Mouse (Mus musculus): Measurements from ENCODE around the gene Rpusd1. TPM values are rescaled to one million over a fixed set of nuclear protein-coding genes. Genes with fewer than 3 reads are reported as not detected.
A peak's percentile ranks its signal among the peaks of the same experiment; 100 is the strongest.

The Rpusd1 gene
- polyA plus RNA-seq, 1 experiment: 17.0 TPM

GRCm38 (mm10) chr17:25696263-25696662 is 31.2 kb upstream of the Rpusd1 start:
- no peak overlapping the region for H3K4me3 ChIP-seq (ENCODE audit: low read depth, low read length)
- H3K27ac ChIP-seq (ENCODE audit: insufficient read depth, low read length): no peak overlapping the region
- no peak overlapping the region for H3K9ac ChIP-seq (ENCODE audit: low read depth, poor library complexity, severe bottlenecking)
- no peak for TF ChIP-seq CTCF (IDR thresholded peaks at IDR 0.05; ENCODE audit: low read depth, low read length)
- TF ChIP-seq EP300 (IDR thresholded peaks at IDR 0.05; ENCODE audit: insufficient read depth, low read depth, low read length): no peak
- no peak for TF ChIP-seq POLR2A (IDR thresholded peaks at IDR 0.05; ENCODE audit: insufficient read depth, low read length)
- H3K4me1 ChIP-seq (ENCODE audit: control insufficient read depth, insufficient read depth, low read length): no peaks in the 10 kb centered on the region
- H3K9me3 ChIP-seq (replicated peaks; ENCODE audit: control insufficient read depth, insufficient read depth, low read length, poor library complexity, severe bottlenecking): no peaks in the 10 kb centered on the region
- H3K36me3 ChIP-seq (ENCODE audit: control insufficient read depth, insufficient read depth, low read length, poor library complexity, severe bottlenecking): no peaks in the 10 kb centered on the region
- H3K27me3 ChIP-seq (ENCODE audit: control insufficient read depth, insufficient read depth, low read length, poor library complexity, severe bottlenecking): no peaks in the 10 kb centered on the region

DNA sequence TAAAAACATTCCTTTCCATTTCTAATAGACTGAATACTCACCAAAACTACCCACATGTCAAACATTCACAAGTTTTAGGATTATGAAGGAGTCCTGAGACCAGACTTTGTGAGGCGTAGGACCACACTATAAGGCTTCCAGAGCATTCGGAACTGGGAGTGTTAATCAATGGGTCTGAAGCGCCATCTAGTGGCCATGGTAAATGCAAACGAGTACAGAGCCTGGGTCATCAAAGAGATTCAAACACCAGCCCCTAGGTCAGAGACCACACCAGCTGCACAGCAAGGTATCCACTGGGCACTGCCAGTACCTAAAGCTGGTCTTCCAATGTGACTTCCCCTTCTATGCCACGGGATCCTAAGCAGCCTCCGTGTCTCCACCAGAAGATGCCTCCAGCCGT is 29.0 kb upstream of the Rpusd1 start:
- no peaks in the 10 kb centered on the region for H3K27me3 ChIP-seq (ENCODE audit: control insufficient read depth, insufficient read depth, low read length, poor library complexity, severe bottlenecking)
- no peaks in the 10 kb centered on the region for H3K9me3 ChIP-seq (replicated peaks; ENCODE audit: control insufficient read depth, insufficient read depth, low read length, poor library complexity, severe bottlenecking)
- no peaks in the 10 kb centered on the region for H3K4me1 ChIP-seq (ENCODE audit: control insufficient read depth, insufficient read depth, low read length)
- TF ChIP-seq EP300 (IDR thresholded peaks at IDR 0.05; ENCODE audit: insufficient read depth, low read depth, low read length) (no peak), CTCF (IDR thresholded peaks at IDR 0.05; ENCODE audit: low read depth, low read length) (peak; percentile 53), POLR2A (IDR thresholded peaks at IDR 0.05; ENCODE audit: insufficient read depth, low read length) (no peak)
- no peak overlapping the region for H3K9ac ChIP-seq (ENCODE audit: low read depth, poor library complexity, severe bottlenecking)
- no peak overlapping the region for H3K4me3 ChIP-seq (ENCODE audit: low read depth, low read length)
- no peak overlapping the region for H3K27ac ChIP-seq (ENCODE audit: insufficient read depth, low read length)
- H3K36me3 ChIP-seq (ENCODE audit: control insufficient read depth, insufficient read depth, low read length, poor library complexity, severe bottlenecking): no peaks in the 10 kb centered on the region

DNA sequence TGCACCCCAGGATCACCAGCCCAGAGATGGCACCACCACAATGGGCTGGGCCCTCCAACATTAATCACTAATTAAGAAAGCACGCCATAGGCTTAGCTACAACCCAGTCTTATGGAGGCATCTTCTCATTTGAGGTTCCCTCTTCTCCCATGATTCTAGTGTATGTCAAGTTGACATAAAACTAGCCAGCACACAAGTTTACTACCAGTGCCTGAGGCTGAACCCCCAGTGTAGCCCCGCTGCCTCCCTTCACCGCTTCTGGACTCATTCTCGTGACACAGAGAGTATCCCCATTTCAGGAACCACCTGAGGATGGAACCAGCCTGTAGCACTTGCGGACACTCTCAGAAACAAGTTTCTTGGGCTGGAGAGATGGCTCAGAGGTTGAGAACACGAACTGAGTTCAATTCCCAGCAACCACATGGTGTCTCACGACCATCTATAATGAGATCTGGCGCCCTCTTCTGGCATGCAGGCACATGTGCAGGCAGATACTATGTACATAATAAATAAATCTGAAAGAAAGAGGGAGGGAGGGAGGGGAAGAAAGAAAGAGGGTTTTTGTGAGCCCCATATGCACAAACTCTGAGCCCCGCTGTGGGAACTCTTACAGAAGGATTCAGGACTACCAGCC is 26.5 kb upstream of the Rpusd1 start:
- no peak overlapping the region for H3K27ac ChIP-seq (ENCODE audit: insufficient read depth, low read length)
- H3K4me3 ChIP-seq (ENCODE audit: low read depth, low read length): no peak overlapping the region
- no peaks in the 10 kb centered on the region for H3K36me3 ChIP-seq (ENCODE audit: control insufficient read depth, insufficient read depth, low read length, poor library complexity, severe bottlenecking)
- H3K4me1 ChIP-seq (ENCODE audit: control insufficient read depth, insufficient read depth, low read length): no peaks in the 10 kb centered on the region
- no peak overlapping the region for H3K9ac ChIP-seq (ENCODE audit: low read depth, poor library complexity, severe bottlenecking)
- H3K27me3 ChIP-seq (ENCODE audit: control insufficient read depth, insufficient read depth, low read length, poor library complexity, severe bottlenecking): no peaks in the 10 kb centered on the region
- TF ChIP-seq CTCF (IDR thresholded peaks at IDR 0.05; ENCODE audit: low read depth, low read length): peak; percentile 76
- no peak for TF ChIP-seq EP300 (IDR thresholded peaks at IDR 0.05; ENCODE audit: insufficient read depth, low read depth, low read length)
- no peaks in the 10 kb centered on the region for H3K9me3 ChIP-seq (replicated peaks; ENCODE audit: control insufficient read depth, insufficient read depth, low read length, poor library complexity, severe bottlenecking)

DNA sequence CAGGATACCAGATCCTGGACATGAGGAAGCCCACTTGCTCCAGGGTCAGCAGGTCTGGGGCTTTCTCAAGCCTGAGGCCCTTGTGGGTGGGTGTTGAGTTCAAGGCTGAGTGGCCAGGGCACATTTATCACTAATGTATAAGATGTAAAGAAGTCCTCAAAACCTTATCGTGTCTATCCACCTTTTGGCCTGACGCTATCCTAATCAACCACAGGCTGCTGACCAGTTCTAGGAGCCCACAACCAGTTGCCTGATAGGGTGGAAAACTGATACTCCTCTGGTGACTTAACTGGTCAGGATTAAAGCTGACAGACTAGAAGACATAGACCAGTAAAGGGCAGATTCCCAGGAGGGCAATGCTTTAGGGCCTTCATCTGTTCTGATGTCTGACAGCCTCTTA is 17.5 kb upstream of the Rpusd1 start:
- H3K27ac ChIP-seq (ENCODE audit: insufficient read depth, low read length): no peak overlapping the region
- H3K9ac ChIP-seq (ENCODE audit: low read depth, poor library complexity, severe bottlenecking): no peak overlapping the region
- no peak overlapping the region for H3K4me3 ChIP-seq (ENCODE audit: low read depth, low read length)
- no peaks in the 10 kb centered on the region for H3K27me3 ChIP-seq (ENCODE audit: control insufficient read depth, insufficient read depth, low read length, poor library complexity, severe bottlenecking)
- peaks cover 13% of the 10 kb centered on the region for H3K9me3 ChIP-seq (replicated peaks; ENCODE audit: control insufficient read depth, insufficient read depth, low read length, poor library complexity, severe bottlenecking)
- H3K4me1 ChIP-seq (ENCODE audit: control insufficient read depth, insufficient read depth, low read length): no peaks in the 10 kb centered on the region
- TF ChIP-seq CTCF (IDR thresholded peaks at IDR 0.05; ENCODE audit: low read depth, low read length): no peak
- TF ChIP-seq EP300 (IDR thresholded peaks at IDR 0.05; ENCODE audit: insufficient read depth, low read depth, low read length): no peak
- TF ChIP-seq POLR2A (IDR thresholded peaks at IDR 0.05; ENCODE audit: insufficient read depth, low read length): no peak
- no peaks in the 10 kb centered on the region for H3K36me3 ChIP-seq (ENCODE audit: control insufficient read depth, insufficient read depth, low read length, poor library complexity, severe bottlenecking)

- Histone ChIP-seq H3K27ac (ENCODE audit: insufficient read depth, low read length) (no peak overlapping the region), H3K36me3 (ENCODE audit: control insufficient read depth, insufficient read depth, low read length, poor library complexity, severe bottlenecking) (no peaks in the 10 kb centered on the region), H3K4me1 (ENCODE audit: control insufficient read depth, insufficient read depth, low read length) (peaks cover 9% of the 10 kb centered on the region), H3K4me3 (ENCODE audit: low read depth, low read length) (no peak overlapping the region), H3K9me3 (replicated peaks; ENCODE audit: control insufficient read depth, insufficient read depth, low read length, poor library complexity, severe bottlenecking) (peaks cover 13% of the 10 kb centered on the region), H3K27me3 (ENCODE audit: control insufficient read depth, insufficient read depth, low read length, poor library complexity, severe bottlenecking) (no peaks in the 10 kb centered on the region), H3K9ac (ENCODE audit: low read depth, poor library complexity, severe bottlenecking) (no peak overlapping the region)
- TF ChIP-seq POLR2A (IDR thresholded peaks at IDR 0.05; ENCODE audit: insufficient read depth, low read length): no peak
- no peak for TF ChIP-seq EP300 (IDR thresholded peaks at IDR 0.05; ENCODE audit: insufficient read depth, low read depth, low read length)
- TF ChIP-seq CTCF (IDR thresholded peaks at IDR 0.05; ENCODE audit: low read depth, low read length): no peak
Observed at GRCm38 (mm10) chr17:25711136-25711535, 16.3 kb upstream of the Rpusd1 start.

GRCm38 (mm10) chr17:25715627-25716026 is 11.8 kb upstream of the Rpusd1 start:
- H3K9ac ChIP-seq (ENCODE audit: low read depth, poor library complexity, severe bottlenecking): no peak overlapping the region
- peaks cover 10% of the 10 kb centered on the region for H3K36me3 ChIP-seq (ENCODE audit: control insufficient read depth, insufficient read depth, low read length, poor library complexity, severe bottlenecking)
- peaks cover 10% of the 10 kb centered on the region for H3K4me1 ChIP-seq (ENCODE audit: control insufficient read depth, insufficient read depth, low read length)
- H3K27ac ChIP-seq (ENCODE audit: insufficient read depth, low read length): no peak overlapping the region
- no peaks in the 10 kb centered on the region for H3K27me3 ChIP-seq (ENCODE audit: control insufficient read depth, insufficient read depth, low read length, poor library complexity, severe bottlenecking)
- H3K9me3 ChIP-seq (replicated peaks; ENCODE audit: control insufficient read depth, insufficient read depth, low read length, poor library complexity, severe bottlenecking): no peaks in the 10 kb centered on the region
- no peak overlapping the region for H3K4me3 ChIP-seq (ENCODE audit: low read depth, low read length)
- TF ChIP-seq EP300 (IDR thresholded peaks at IDR 0.05; ENCODE audit: insufficient read depth, low read depth, low read length) (no peak), POLR2A (IDR thresholded peaks at IDR 0.05; ENCODE audit: insufficient read depth, low read length) (no peak), CTCF (IDR thresholded peaks at IDR 0.05; ENCODE audit: low read depth, low read length) (no peak)
